Mouse (Mus musculus) CD8-positive naive resting alpha-beta T cell, adult 2 months (primary cell): Measurements from ENCODE around the gene Olfr479.
"Not testable (repeated sequence)": the region's sequence is repeated elsewhere in the genome, so short reads cannot be mapped to it uniquely, and the experiment has no call there.

Experiments used
- DNase-seq, 2 experiments: peaks; one replicate each; pipeline ENCODE4 v3.0.0; 2022; ENCODE audit warnings: low read depth in 2 of 2, low spot score in 2 of 2

The Olfr479 gene

DNA sequence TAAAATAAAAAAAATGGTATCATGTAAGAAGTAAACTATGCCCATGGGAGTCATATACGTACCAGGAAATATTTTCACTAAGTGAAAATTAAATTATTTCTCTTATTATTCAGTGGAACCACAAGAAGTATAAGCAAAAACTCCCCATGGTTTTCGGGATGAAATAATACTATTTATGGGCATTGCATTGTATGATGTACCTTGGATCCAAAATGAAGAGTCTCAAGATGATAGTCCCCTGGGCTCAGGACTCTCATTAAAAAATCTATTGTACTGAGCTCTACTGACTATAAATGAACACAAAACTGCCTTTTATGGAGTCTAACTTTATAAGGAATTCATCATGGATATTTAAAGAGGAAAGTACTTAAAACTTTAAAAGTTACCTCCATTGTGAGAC, at the start of gene Olfr479:
Gene Olfr479 (plus strand): TSS at position 301 of the 400 bp plus-strand sequence.
- no peak for DNase-seq

DNA sequence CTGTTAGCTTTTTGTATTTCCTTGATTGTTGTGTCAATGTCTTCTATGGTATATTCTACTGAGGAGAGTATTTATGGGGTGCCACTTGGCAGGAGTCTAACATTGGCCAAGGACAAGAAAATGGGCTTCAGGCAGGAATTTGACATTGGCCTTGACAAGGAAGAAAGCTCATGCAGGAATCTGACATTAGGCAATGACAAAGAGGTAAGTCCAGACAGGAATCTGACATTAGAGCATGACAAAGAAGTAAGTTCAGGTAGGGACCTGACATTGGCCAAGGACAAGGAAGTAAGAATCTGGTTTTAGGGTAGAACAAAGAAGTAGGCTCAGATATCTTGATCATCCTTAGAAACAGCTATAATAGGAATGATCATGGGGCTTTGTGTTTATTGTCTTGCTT, 36.2 kb upstream of the Olfr479 start:
- DNase-seq = not testable (repeated sequence)

DNA sequence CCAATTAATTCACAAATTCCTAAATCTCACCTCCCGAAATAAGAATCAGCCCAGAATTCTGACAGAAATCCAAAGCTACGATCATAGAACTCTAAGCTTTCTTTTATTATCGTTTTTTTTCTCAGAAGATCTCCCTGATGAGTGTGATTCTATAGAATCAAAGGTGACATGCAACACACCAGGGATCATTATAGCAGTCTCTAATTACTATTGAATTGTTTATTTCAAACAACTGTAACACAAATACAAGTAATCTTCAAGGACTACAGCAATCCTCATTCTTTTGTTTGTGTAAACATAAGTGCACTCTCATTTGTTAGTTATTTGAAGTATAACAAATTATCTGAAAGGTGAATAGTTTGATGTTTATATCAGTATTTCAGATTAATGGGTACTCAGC, 16.6 kb upstream of the Olfr479 start, which contains the start of gene Olfr478:
Gene Olfr478 (minus strand): TSS at position 101 of the 400 bp plus-strand sequence.
- no peak for DNase-seq

DNA sequence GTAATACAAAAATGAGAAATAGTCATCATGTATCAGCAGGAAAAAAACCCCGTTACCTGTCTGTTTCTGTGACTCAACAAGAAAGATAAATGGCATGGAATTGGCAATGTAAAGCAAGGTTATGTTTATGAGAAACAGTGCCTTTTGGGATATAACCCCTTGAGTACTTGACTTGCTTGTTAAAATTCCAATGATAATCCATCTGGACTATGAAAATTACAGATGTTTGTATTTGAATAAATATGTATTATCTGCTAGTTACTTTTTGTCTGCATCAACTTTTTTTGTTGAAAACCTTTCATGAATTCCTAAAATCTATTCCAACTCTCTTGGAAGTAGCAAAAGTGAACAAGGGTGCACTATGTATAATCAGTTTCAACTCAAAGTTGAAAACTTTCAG, 16.8 kb downstream of the Olfr479 start, which contains the start of gene Olfr480:
Gene Olfr480 (minus strand): TSS at position 101 of the 400 bp plus-strand sequence.
- no peak for DNase-seq

DNA sequence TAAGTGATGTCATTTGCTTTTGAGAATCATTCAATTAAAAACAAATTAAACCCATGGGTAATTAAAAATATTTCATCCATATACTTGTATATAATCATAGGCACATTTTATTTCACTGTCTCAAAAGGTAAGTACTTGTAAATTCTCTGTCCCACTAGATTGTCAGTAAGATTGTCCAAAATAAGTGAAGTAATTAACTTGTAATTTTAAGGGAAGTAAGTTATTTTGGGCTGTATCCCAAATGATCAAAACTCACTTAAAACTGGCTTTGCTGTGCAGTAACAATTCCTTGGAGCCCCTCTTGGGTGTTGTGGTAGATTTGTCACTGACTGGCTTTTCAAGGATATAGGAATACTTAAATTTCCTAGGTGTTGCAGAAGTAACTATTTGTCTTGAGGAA, 29.1 kb downstream of the Olfr479 start, which contains the start of gene Olfr481:
Gene Olfr481 (plus strand): TSS at position 301 of the 400 bp plus-strand sequence.
- DNase-seq = no peak

DNA sequence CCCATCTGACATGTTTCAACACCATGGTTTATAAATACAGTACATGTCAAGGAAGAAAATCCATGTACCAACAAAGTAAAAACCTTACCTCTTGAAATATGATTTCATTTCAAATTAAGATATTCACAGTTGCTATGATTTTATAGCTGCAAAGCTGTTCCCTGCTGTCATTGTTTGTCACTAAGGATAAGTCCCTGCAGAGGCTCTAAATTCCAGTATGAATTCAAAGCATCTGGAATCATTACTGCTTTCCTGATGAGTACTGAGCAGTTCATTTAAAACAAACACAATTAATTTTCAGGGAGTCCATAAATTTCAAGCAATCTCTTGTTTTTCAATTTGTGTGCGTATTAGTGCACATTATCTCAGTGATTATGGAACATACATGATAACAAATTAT, 47.0 kb downstream of the Olfr479 start, which contains the start of gene Olfr482:
Gene Olfr482 (minus strand): TSS at position 101 of the 400 bp plus-strand sequence.
- no peak for DNase-seq

DNA sequence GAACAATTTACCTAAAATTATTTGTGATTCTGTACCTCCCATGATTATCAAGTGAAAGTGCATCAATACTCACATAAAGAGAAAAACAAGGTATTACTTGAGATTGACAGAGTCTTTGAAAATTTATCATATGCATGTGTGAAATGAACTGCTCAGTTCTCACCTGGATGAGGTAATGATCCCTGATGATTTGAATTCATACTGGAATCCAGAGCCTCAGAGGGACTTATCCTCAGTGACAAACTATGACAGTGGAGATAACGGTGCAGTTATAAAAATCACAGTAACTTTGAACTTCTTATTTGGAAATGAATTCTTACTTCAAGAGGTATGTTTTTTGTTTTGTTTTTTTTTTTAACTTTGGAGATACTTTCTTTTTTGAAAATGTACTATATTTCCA, 50.1 kb downstream of the Olfr479 start, which contains the start of gene Olfr483:
Gene Olfr483 (plus strand): TSS at position 301 of the 400 bp plus-strand sequence.
- DNase-seq = no peak
